Mouse (Mus musculus): ENCODE measurements around the gene Kcnd3. TPM values are rescaled to one million over a fixed set of nuclear protein-coding genes. Genes with fewer than 3 reads are reported as not detected.

Gene Kcnd3
- polyA plus RNA-seq, 1 experiment = not detected

DNA sequence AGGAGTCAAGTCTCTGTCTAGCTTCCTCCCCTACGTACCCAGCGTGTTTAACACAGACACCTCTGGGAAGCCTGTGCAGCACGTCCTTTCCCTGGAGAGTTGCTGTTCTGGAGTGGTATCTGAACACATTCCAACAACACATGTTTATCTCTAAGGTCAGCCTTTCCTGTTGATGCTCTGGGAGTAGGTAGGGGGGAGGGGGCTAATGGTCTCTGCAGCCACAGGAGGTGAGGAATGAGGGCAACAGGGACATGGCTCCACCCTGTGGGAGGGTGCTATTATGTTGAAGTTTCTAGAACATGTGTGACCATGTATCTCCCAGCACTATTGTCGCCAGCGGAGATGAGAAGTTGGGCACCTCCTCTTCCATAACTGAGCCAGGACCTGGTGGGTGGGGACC, 249.3 kb downstream of the Kcnd3 start:
- no peak overlapping the region for H3K27ac ChIP-seq (ENCODE audit: insufficient read depth, low read depth, low read length)
- TF ChIP-seq POLR2A (IDR thresholded peaks at IDR 0.05; ENCODE audit: borderline replicate concordance, low read depth, low read length) (no peak), CTCF (IDR thresholded peaks at IDR 0.05; ENCODE audit: low read depth, low read length) (no peak)
- H3K4me3 ChIP-seq (ENCODE audit: insufficient read depth, low read length) = no peak overlapping the region
- 0 out of 2 replicates have a peak, but pooled peaks cover 5% of the 10 kb centered on the region for H3K4me1 ChIP-seq (ENCODE audit: control insufficient read depth, insufficient read depth, low read length)

DNA sequence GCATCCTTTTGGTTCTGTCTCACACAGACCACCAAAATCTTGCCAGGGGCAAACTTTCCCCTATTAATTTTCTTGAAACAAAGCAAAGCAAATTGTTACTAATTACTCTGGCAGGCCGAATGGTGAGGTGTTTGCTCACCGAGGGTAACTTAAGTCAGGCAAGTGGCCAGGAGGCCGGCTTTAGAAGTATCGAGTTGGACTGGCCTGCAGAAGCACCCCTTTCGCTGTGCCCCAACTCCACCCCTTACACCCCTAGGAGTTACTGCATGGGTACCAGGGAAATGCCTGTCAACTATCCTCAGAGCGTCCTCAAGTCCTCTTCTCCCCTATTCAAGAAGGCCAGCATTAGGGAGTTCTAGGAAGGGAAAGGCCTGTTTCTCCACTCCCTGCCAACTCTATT, 251.4 kb downstream of the Kcnd3 start:
- 0 out of 2 replicates have a peak, but pooled peaks cover 9% of the 10 kb centered on the region for H3K4me1 ChIP-seq (ENCODE audit: control insufficient read depth, insufficient read depth, low read length)
- H3K4me3 ChIP-seq (ENCODE audit: insufficient read depth, low read length) = no peak overlapping the region
- TF ChIP-seq CTCF (IDR thresholded peaks at IDR 0.05; ENCODE audit: low read depth, low read length) (no peak), POLR2A (IDR thresholded peaks at IDR 0.05; ENCODE audit: borderline replicate concordance, low read depth, low read length) (no peak)
- H3K27ac ChIP-seq (ENCODE audit: insufficient read depth, low read depth, low read length) = no peak overlapping the region

GRCm38 (mm10) chr3:105704031-105705008, 252.2 kb downstream of the Kcnd3 start, which contains the start of gene Inka2:
Gene Inka2 (plus strand): TSS chr3:105704599.
- no peak for TF ChIP-seq CTCF (IDR thresholded peaks at IDR 0.05; ENCODE audit: low read depth, low read length)
- no peak for TF ChIP-seq POLR2A (IDR thresholded peaks at IDR 0.05; ENCODE audit: borderline replicate concordance, low read depth, low read length)
- Histone ChIP-seq H3K4me3 (ENCODE audit: insufficient read depth, low read length) (peak within 1 kb of the TSS; percentile 69), H3K4me1 (ENCODE audit: control insufficient read depth, insufficient read depth, low read length) (peaks cover 12% of the 10 kb centered on the region), H3K27ac (ENCODE audit: insufficient read depth, low read depth, low read length) (no peak within 1 kb of the TSS)

DNA sequence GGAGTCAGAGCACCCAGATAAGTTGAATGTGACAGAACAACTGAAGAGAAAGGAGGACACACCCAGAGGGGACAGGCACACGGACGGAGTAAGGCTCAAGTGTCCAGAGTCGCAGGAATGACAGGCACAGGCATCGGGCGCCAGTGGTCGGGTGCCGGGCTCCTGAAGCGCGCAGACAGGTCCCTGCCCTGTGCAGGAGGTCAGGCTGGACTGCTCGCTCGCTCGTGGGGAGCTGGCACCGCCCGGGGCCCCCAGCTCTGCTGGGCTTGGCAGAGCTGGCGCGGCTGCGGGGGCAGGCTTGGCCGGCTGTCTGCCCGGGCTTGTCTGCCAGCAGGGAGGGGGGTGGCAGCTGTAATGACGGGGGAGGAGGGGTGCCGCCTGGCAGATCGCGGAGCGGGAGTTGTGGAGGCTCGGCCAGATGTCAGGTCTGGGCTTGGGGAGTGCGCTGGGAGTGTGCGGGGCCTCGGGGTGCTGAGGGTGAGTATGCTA, 253.0 kb downstream of the Kcnd3 start:
- peak overlapping the region; percentile 69 for H3K4me3 ChIP-seq (ENCODE audit: insufficient read depth, low read length)
- H3K4me1 ChIP-seq (ENCODE audit: control insufficient read depth, insufficient read depth, low read length) = peaks cover 20% of the 10 kb centered on the region
- H3K27ac ChIP-seq (ENCODE audit: insufficient read depth, low read depth, low read length) = no peak overlapping the region
- TF ChIP-seq CTCF (IDR thresholded peaks at IDR 0.05; ENCODE audit: low read depth, low read length) = no peak

DNA sequence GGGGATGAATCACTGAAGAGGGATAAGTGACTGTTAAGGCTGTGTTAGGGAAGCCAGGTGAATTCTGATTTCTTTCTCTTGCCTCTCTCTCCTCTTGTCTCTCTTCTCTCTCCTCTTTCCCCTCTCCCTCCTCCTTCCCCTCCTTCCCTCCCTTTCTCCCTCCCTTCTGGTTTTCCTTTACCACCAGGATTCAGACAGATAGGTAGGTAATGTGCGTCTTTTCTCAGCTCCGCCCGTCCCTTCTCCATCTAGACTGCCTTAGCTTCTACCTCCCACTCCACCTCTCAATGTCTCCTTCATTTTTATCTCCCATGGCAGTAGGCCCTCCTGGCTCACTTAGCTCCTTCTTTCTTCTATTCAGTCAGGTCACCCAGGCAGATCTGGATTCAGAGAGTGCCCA, 253.4 kb downstream of the Kcnd3 start:
- peaks cover 24% of the 10 kb centered on the region for H3K4me1 ChIP-seq (ENCODE audit: control insufficient read depth, insufficient read depth, low read length)
- peak overlapping the region; percentile 69 for H3K4me3 ChIP-seq (ENCODE audit: insufficient read depth, low read length)
- no peak for TF ChIP-seq CTCF (IDR thresholded peaks at IDR 0.05; ENCODE audit: low read depth, low read length)
- no peak for TF ChIP-seq POLR2A (IDR thresholded peaks at IDR 0.05; ENCODE audit: borderline replicate concordance, low read depth, low read length)
- H3K27ac ChIP-seq (ENCODE audit: insufficient read depth, low read depth, low read length) = no peak overlapping the region

DNA sequence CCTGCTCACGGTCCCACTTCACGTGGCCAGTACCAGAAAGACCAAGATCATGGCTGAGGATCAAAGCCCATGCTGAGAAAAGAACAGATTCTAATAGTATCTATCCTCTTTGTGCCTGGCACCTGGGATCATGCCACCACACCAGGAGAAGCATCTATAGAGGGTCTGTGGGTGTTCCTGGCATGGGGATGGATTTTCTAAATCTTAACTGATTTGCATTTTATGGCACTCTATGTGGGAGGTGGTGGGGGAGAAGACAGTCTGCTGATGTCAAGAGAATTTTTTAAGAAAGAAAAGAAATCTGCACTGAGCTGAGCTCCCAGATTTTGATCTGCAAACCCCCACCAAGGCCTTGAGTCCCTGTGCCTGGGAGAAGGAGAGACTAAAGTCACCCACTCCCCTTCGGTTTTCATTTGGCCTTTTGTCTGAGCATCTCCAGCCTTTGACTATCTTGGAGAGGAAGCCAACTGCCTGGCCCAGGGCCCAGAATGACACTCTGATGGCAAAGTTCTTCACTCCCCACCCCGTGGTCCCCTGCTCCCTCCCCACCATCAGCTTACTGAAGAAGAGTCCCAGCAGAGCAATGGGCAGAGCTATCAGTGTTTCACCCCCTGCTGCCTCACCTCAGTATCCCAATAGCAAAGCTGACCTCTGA, 254.4 kb downstream of the Kcnd3 start:
- TF ChIP-seq CTCF (IDR thresholded peaks at IDR 0.05; ENCODE audit: low read depth, low read length) (no peak), POLR2A (IDR thresholded peaks at IDR 0.05; ENCODE audit: borderline replicate concordance, low read depth, low read length) (no peak)
- Histone ChIP-seq H3K4me3 (ENCODE audit: insufficient read depth, low read length) (no peak overlapping the region), H3K4me1 (ENCODE audit: control insufficient read depth, insufficient read depth, low read length) (peaks cover 24% of the 10 kb centered on the region), H3K27ac (ENCODE audit: insufficient read depth, low read depth, low read length) (no peak overlapping the region)

- Histone ChIP-seq H3K27ac (ENCODE audit: insufficient read depth, low read depth, low read length) (no peak overlapping the region), H3K4me1 (ENCODE audit: control insufficient read depth, insufficient read depth, low read length) (peaks cover 25% of the 10 kb centered on the region), H3K4me3 (ENCODE audit: insufficient read depth, low read length) (no peak overlapping the region)
- TF ChIP-seq CTCF (IDR thresholded peaks at IDR 0.05; ENCODE audit: low read depth, low read length) (no peak), POLR2A (IDR thresholded peaks at IDR 0.05; ENCODE audit: borderline replicate concordance, low read depth, low read length) (no peak)
Measured at GRCm38 (mm10) chr3:105707590-105707989, 255.5 kb downstream of the Kcnd3 start.

- TF ChIP-seq POLR2A (IDR thresholded peaks at IDR 0.05; ENCODE audit: borderline replicate concordance, low read depth, low read length) (no peak), CTCF (IDR thresholded peaks at IDR 0.05; ENCODE audit: low read depth, low read length) (no peak)
Measured at GRCm38 (mm10) chr3:105710246-105710645, 258.1 kb downstream of the Kcnd3 start.

GRCm38 (mm10) chr3:105711741-105712140, 259.6 kb downstream of the Kcnd3 start:
- peaks cover 21% of the 10 kb centered on the region for H3K4me1 ChIP-seq (ENCODE audit: control insufficient read depth, insufficient read depth, low read length)
- no peak for TF ChIP-seq CTCF (IDR thresholded peaks at IDR 0.05; ENCODE audit: low read depth, low read length)
- no peak for TF ChIP-seq POLR2A (IDR thresholded peaks at IDR 0.05; ENCODE audit: borderline replicate concordance, low read depth, low read length)
- no peak overlapping the region for H3K27ac ChIP-seq (ENCODE audit: insufficient read depth, low read depth, low read length)
- no peak overlapping the region for H3K4me3 ChIP-seq (ENCODE audit: insufficient read depth, low read length)

More at GRCm38 (mm10) chr3:105710246-105710645, 258.1 kb downstream of the Kcnd3 start:
- Histone ChIP-seq H3K4me1 (ENCODE audit: control insufficient read depth, insufficient read depth, low read length) (peaks cover 23% of the 10 kb centered on the region), H3K27ac (ENCODE audit: insufficient read depth, low read depth, low read length) (no peak overlapping the region), H3K4me3 (ENCODE audit: insufficient read depth, low read length) (no peak overlapping the region)
